Mouse (Mus musculus): ENCODE data around the gene Erbb2.

The Erbb2 gene

DNA sequence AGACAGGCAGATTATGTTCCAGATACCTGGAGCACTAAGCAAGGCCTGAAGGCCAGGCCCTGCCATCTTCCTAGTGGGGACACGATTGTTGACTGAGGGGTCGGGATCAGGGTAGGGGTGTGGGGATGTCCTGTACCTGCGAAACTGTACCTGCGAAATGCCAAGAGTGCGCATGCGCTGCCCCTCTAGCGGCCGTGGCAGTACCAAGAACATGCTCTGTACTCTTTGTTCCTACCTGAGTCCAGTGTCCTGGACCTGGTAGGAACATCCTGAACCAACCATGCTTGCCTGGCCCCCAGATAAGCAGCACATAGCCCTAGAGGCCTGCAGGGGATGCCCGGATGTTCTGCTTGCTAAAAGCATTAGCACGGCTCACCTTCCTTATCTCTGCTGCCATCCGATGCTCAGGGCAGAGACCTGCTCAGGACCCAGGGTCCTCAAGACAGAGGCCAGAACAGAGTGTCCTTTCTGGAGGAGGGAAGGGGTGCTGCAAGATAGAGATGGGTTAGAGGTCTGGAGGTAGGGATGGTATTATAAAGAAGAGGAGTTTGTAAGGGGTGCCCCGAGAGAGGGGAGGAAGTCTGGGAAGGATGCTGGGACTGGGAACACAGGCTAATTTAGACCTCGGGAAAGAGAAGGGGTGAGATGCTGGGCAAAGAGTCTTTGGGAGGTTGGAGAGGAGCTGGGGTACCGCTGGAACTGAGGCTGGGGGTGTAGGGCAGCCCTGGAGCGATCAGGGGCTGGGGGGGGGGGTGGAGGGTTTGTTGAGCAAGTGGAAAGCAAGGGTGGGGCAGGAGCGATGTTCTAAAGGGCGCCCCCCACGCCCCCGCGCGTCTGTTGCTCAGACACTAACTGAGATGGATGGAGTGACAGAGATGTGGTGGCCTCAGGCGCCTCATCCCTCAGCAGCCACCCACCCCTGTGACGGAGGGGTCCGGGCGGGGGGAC, 26.4 kb upstream of the Erbb2 start, which contains the start of gene Pnmt:
Gene Pnmt, plus strand, starts transcription at position 813 of the 948 bp plus-strand sequence.
- no peak for DNase-seq (ENCODE audit: low spot score in 2 of 2)

DNA sequence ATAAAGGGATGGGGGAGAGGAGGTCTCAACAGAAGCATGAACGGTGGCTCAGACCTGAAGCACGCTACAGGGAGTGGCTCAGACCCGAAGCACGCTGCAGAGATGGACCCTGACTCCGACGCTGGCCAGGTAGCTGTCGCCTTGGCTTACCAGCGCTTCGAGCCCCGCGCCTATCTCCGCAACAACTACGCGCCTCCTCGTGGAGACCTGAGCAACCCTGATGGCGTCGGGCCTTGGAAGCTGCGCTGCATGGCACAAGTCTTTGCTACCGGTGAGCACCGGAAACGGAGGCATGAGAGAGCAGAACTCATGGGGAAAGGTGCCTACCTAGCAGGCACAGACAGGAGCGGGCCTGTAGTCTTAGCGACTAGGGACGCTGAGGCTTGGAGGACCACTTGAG, 25.7 kb upstream of the Erbb2 start:
- DNase-seq (ENCODE audit: low spot score in 2 of 2) = peak in 1 of 2 experiments; percentile 38

DNA sequence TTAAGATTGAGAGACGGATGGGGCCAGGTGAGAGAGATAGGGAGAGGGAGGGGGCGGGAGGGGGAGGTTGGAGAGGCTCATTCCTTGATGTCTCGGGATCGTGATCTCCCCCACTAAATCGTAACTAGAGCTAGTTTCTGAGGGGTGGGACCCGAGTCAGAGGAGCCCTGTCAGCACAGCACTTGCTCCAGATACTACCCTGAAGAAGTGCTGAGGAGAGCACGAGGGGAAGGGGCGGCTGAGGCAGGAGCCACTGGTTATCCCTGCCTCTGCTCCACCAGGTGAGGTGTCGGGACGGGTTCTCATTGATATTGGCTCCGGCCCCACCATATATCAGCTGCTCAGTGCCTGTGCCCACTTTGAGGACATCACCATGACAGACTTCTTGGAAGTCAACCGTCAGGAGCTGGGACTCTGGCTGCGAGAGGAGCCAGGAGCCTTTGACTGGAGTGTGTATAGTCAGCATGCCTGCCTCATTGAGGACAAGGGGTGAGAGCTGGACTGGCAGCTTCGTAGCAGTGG, 25.2 kb upstream of the Erbb2 start:
- no peak for DNase-seq (ENCODE audit: low spot score in 2 of 2)

DNA sequence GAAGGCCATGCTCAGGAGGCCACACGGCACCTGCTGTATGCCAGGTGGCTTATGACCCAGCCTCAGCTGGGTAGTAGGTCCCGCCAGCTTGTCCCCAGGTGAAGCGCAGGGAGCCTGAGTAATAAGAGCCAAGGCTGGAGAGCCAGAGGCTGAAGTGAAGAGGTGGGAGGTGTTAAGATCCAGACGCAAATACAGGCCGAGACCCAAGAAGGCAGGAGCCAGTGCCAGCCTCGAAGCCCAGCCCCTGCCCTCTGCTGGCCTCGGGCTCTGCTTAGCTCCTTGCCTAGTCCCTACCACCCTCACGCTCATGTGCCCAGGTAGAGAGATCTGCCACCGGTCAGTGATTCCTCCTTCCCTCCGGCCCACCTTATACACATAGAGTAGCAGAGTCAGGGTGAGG, 24.0 kb upstream of the Erbb2 start:
- no peak for DNase-seq (ENCODE audit: low spot score in 2 of 2)

DNA sequence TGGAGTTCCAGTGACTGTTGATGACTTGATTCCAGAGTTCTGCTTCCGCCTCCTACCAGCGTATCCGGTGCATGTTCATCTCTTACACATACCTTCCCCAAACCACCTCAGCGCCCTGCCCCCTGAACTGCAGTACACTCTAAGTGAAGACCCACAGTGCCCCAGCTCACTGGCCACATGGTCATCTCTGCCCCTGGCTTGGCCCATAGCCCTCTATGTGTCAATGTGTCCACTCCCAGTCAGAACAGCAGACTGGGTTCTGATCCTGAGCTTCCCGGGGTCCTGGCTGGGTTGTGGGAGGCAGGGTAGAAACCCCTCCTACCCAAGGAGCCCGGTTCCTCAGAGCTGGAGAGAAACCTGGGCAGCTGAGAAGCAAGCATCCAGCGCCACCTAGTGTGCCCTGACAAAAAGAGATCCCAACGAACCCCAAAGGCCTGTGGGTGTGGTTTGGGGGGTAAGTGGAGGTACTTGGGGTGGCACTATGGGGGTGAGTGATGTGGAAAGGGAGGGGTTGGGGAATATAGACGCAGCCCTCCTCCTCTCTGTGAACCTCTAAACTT, 23.0 kb upstream of the Erbb2 start:
- peak; percentile 63 to 73 for DNase-seq (ENCODE audit: low spot score in 2 of 2)

DNA sequence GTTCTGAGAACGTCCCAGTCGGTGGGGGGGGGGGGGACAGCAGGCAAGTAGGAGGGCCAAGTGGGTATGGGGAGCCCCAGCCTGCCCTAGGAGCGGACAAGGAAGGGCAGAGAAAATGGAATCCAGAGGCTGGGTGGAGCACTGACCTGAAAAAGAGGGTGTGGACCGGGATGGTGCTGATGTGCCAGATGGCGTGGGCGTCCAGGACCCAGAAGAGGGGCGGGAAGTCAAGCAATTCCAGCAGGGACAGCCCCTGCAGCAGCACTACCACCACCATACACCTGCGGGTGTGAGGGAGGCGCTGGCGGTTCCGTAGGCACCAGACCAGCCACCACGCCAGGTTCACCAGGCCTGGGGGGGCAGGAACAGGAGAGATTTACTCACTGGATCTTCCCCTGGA, 22.1 kb upstream of the Erbb2 start:
- DNase-seq (ENCODE audit: low spot score in 2 of 2) = no peak

DNA sequence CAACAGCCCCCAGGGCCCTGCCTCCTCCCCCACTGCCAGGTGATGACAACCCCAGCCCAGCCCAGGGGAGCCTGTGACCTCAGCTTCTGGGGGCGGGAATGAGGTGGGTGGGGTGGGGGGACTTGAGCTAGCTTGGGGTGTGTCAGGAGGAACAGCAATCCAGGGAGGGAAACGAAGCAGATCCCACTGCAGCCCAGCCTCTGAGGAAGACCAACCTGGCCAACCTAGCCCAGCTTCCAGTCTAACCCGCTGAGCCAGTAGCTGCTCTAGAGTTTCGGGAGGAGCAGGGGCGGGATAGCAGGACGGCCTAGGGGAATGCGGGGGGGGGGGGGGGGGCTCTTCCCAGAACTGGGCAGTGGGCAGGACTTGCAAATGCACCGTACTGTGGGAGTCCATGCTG, 20.2 kb upstream of the Erbb2 start:
- no peak for DNase-seq (ENCODE audit: low spot score in 2 of 2)

DNA sequence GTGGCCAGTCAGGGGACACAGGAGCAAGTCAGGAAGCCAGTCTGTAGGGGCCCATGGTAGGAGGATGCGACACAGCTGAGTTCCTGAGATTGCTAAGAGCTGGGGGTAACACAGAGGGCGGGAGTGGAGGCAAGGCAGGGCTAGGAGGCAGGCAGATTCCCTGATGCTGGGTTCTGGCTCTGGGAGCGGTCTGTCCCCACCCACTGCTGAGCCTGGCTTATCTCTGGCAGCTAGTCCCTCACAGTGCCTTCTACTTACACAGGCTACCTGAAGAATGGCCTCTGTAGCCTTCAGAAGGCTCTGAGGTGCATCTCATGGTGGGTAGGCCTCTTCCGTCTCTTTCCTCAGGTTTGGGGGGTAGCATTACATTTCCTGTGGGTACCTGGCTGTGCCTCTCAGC, 19.6 kb upstream of the Erbb2 start:
- DNase-seq (ENCODE audit: low spot score in 2 of 2) = no peak

DNA sequence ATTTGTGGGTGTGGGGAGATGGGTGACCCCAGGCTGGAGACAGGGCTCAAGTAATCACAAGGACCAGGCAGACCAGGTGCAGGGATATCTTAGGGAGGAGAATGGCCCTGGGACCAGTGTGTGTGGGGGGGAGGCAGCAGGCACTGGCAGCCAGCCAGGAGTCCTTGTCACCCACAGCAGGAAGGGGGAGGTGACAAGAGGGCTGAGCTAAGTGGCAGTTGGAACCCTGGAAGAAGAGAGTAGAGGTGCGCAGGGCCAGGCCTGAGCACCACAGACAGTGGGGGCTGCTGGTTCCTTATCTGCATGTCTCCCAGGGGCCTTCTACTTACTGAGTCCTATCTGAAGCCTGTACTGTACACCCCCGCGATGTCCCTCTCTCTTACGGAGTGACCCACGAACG, 19.0 kb upstream of the Erbb2 start:
- DNase-seq (ENCODE audit: low spot score in 2 of 2) = peak; percentile 81 to 82

DNA sequence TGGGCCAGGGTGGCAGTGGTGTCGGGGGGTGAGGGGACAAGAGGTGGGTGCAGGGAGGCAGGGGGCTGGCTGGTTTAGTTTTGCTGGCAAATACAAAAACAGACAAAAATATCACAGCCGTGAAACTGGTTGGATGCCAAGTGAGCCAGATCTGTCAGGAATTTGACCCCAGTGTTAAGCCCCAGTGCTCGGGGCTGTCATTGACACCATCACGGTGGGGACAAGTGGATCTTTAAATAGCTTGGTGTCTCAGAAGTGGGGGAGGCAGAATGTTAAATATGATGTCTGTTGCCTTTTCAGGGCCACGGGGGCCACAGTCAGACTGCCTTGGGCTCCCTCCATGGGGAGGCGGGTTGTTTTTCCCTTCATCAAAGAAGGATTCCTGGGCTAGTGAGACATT, 18.0 kb upstream of the Erbb2 start:
- no peak for DNase-seq (ENCODE audit: low spot score in 2 of 2)

DNA sequence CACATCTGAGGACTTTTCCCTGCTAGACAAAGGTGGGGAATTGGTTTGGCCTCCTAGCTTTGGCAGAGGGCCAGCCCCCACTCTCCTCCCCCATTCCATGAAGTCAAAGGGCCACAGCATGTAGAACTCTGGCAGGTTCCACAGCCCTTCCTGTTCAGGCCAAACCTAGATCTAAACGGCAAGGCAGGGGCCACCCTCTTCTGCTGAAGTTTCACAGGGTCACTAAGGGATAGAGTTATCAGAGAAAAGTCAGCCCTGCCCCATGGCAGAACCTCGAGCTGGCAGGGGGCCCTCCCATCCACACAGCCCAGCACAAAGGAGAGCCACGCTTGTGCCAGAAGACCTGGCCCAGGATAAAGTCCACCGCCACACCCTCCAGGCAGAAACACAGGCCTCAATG, 17.2 kb upstream of the Erbb2 start:
- no peak for DNase-seq (ENCODE audit: low spot score in 2 of 2)

DNA sequence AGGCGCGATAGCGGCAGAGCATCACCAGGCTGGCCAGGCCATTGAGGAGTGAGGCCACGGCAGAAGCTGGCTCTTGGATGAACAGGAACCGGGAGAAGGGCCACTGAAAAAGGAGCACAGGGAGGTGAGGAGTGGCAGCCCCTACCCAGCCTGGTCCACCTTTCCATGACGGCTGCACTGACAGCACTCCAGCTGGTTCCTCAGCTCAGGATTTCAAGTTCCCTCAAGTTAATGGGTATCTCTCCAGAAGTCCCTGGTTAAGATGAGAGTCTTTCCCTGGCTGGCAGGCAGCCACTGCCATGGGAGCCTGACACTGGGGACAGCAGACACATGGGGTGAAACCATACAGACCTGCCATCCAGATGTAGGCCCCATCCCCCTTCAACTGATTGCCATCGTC, 14.3 kb upstream of the Erbb2 start:
- no peak for DNase-seq (ENCODE audit: low spot score in 2 of 2)

DNA sequence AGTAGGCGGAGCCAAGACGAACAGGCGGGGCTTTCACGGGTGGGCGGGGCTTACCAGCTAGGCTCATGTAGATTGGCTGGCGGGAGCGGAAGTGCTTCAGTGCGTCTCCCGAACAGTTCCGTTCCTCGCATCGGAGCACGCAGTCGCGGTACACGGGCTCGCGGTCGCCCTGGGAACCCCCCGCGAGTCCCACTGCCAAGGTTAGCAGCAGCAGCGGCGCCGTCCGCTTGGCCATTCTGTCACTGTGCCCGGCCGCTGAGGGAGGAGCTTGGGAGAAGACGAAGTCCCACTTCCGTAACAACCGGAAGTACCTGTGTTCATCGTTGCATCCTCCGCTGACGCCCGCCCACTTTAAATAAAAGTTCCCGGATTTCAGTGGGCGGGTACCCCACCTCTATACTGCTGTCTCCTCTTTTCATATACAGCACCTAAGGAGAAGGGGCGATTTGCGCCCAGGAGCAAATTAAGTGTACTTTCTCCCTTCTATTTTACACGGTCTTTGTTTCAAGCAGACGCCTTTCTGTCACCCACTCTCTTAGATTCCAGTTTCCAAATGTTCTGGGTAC, 12.0 kb upstream of the Erbb2 start, which contains the start of gene Pgap3:
Gene Pgap3, minus strand, starts transcription at position 330 of the 566 bp plus-strand sequence.
- DNase-seq (ENCODE audit: low spot score in 2 of 2) = peak; percentile 78 to 81

DNA sequence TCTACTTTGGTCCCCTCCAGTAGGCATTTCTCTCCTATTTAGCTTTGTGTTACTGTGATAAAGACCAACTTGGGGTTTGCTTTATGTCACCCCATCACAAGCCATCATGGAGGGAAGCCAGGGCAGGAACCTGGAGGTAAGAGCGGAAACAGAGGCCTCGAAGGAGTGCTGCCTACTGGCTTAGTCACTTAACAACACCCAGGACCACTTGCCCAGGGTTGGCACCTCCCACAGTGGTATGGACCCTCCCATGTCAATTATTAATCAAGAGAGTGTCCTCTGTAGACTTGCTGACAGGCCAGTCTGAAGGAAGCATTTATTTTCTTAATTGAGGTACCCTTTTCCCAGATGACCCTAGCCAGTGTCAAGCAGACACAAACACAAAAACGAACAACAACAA, 11.5 kb upstream of the Erbb2 start:
- DNase-seq (ENCODE audit: low spot score in 2 of 2) = no peak

DNA sequence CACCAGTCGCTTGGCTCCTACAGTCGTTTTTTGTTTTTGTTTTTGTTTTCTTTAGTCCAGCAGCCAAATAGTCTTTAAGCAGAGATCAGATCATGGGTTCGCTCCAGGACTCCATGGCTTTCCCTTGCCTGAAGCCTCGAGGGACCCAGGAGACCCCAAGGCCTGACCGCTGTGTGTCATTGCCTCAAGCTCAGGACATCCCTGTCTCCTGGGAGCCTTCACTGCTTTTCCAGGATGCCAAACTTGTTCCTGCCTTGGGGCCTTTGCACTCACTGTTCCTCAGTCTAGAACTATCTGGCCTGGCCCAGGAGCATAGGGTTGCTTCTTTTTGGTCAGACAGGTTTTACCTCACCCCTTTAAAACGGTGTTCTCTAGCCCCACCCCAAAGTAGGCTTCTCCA, 5.6 kb upstream of the Erbb2 start:
- DNase-seq (ENCODE audit: low spot score in 2 of 2) = no peak

DNA sequence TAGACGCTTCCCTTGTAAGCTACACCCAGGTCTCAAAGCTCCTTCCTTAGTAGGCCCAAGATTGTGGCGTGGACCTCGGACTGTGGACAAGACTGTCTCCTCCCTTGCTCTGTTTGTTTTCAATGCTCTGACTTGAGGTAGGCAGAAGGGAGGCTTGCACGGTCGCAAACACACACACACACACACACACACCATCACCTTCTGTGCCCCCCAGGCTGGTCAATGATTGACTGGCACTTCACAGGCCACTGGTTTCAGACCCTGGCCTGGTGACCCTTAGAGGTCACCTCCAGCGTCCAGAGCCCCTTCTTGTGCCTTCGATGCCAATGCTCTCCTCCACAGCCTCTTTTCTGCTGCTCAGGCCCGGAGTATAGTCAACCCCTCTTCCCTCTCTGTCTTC, 3.4 kb upstream of the Erbb2 start:
- DNase-seq (ENCODE audit: low spot score in 2 of 2) = no peak

DNA sequence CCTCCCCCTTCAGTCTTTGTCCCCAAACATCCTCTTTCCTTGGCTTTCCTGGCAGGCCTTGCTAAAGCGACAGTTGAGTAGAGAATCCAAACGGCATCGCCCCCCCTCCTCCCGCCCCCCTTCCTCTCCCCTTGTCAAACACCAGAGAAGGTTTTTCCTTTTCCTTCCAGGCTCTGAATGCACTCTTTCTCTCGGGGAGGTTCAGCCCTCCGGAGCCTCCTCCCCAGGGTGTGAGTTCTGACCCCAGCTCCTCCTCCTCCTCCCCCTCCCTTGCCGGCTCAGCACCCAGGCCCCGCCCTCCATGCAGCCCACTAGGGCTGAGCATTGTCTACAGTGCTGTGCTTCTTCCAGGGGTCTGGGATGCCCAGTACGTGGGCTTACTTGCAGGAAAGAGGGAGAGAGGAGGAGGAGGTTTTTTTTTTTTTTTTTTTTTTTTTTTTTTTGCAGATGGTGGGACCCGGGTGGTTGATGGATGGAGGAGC, 2.9 kb upstream of the Erbb2 start:
- DNase-seq (ENCODE audit: low spot score in 2 of 2) = no peak

DNA sequence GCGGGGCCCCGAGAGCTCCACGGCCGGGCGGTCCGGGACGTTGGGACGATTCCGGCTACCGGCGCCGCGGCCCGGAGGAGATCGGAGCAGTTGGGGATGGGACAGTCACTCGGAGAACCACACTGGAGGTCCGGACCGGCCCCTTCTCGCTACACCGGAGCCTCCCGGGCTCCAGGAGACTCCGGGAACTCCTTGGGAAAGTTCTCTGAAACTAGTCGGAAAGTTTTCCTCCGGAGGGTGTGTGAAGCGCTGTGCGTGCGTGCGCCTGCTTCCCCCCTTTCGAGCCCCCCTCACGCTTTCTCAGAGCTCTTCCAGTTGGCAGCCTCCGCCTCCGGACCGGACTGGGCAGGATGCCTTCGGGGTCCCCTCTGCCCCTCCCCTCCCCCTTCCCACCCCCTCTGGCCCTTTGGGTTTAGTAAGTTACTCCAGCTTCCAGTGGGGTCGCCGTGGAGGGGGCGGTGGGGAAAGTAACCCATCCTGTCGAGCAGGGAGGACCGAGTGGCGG, 579 bp downstream of the Erbb2 start:
- DNase-seq (ENCODE audit: low spot score in 2 of 2) = no peak

DNA sequence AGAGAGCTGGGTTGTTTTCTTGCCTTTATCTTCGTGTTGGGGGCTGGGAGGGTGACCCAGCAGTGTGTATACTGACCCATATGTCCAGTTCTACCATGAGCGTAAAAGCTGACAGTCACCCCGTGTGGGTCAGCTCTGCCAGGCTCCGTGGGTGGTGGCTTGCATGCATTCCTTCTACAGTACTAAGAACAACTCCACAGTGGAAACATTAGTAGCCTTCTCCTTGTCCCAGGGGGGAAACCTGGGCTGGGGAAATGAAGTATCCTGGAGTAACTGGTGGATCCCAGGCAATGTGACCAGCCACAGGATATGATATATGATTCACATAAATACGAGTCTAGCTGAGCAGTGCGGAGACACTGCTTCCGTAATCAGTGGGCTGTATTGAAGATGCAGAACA, 1.5 kb downstream of the Erbb2 start:
- no peak for DNase-seq (ENCODE audit: low spot score in 2 of 2)

DNA sequence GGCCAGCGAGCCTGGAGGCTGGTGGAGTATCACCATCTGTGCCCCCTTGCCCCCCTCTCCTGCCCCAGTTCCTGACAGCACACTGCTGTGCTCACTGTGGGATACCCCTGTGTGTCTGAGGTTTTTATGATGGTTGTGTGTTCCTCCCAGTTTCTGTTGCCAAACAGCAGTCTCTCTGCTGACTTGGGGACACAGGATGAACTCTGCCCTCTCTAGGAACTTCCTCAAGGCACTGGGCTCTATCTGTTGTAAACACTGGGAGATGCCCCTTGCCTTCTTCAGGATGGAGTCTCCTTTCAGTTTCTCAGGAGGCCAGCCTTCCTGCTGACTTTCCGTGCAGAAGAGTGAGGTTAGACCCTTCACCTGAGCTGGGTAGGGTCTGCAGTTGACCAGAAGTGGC, 1.9 kb downstream of the Erbb2 start:
- no peak for DNase-seq (ENCODE audit: low spot score in 2 of 2)

DNA sequence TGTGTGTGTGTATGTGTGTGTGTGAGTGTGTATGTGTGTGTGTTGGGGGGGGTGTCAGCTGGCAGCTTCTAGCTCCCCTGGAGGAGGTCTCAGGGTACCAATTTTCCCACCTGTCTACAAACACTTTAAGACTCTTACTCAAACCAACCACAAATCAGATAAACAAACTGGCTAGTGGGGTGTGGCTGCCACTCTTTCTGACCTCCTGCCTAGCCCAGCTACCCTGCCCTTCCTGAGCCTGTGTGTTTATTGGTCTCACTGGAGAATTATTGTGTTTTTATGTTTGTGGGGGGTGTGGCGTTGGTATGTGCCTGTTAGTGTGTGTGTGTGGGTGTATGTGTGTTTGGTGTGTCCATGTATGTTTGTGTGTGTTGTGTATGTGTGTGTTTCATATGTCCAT, 4.8 kb downstream of the Erbb2 start:
- no peak for DNase-seq (ENCODE audit: low spot score in 2 of 2)

DNA sequence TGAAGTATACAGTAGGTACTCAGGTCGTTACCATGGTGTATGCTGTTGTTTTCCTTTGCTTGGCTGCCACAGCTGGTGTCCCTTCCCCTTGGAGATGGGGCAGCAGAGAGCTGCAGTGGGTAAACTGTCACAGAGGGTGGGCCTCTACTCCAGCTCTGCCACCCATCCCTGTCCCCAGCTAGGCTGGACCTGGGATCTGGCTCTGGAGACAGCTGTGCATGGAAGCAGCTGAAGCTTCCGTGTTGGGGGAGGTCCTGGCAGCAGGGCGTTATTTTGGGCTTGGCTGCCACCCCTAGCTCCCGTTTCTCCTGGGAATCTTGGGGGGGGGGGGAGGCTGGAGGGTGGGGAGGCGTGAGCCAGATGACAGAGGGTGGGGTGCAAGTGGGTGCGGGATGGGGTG, 6.0 kb downstream of the Erbb2 start:
- DNase-seq (ENCODE audit: low spot score in 2 of 2) = no peak

Measured in thymus, postnatal 10 days (tissue).